Mouse (Mus musculus) heart, embryonic 16.5 days (tissue): ENCODE measurements around the gene Ulk4. TPM values are rescaled to one million over a fixed set of nuclear protein-coding genes. Genes with fewer than 3 reads are reported as not detected.

Source experiments
- ATAC-seq: fragments of 200-750 bp; cut with Nextera tagmentation; replicated peaks from 2 replicates; pipeline ENCODE4 v1.8.0; 2017; ENCODE audit warnings: moderate number of reproducible peaks; ENCODE audit not compliant: insufficient read depth, low FRiP score; ENCODE audit errors: extremely low read depth
- H3K27ac ChIP-seq: fragments of 300-500 bp; sonication (generic); 2 replicates; pipeline ENCODE4 v1.5.1; 2014; ENCODE audit warnings: mild to moderate bottlenecking, low read length, control low read depth, moderate library complexity
- H3K27me3 ChIP-seq: fragments of 300-500 bp; sonication (generic); 2 replicates; pipeline ENCODE4 v1.6.1; 2014; ENCODE audit warnings: low read length, mixed read lengths; ENCODE audit not compliant: control insufficient read depth, insufficient read depth
- H3K36me3 ChIP-seq: fragments of 300-500 bp; sonication (generic); 2 replicates; pipeline ENCODE4 v1.6.1; 2014; ENCODE audit not compliant: control insufficient read depth, insufficient read depth
- H3K4me1 ChIP-seq: fragments of 300-500 bp; sonication (generic); 2 replicates; pipeline ENCODE4 v1.6.1; 2014; ENCODE audit warnings: low read length, mixed read lengths; ENCODE audit not compliant: control insufficient read depth, insufficient read depth
- H3K4me2 ChIP-seq: fragments of 300-500 bp; sonication (generic); 2 replicates; pipeline ENCODE4 v1.6.1; 2014; ENCODE audit warnings: low read depth, mild to moderate bottlenecking, control low read depth, low read length
- H3K4me3 ChIP-seq: fragments of 300-500 bp; sonication (generic); 2 replicates; pipeline ENCODE4 v1.5.1; 2014; ENCODE audit warnings: mild to moderate bottlenecking, control low read depth, low read length
- H3K9ac ChIP-seq: fragments of 300-500 bp; sonication (generic); 2 replicates; pipeline ENCODE4 v1.6.1; 2014; ENCODE audit warnings: low read length, control low read depth
- H3K9me3 ChIP-seq: fragments of 300-500 bp; sonication (generic); replicated peaks from 2 replicates; pipeline ENCODE4 v1.6.1; 2016; ENCODE audit warnings: low read length; ENCODE audit not compliant: control insufficient read depth
- WGBS: fragments of 180-500 bp; shearing (Covaris S2); extraction: QIAGEN DNeasy Blood & Tissue Kit; methylation state at CpG from one replicate; pipeline ENCODE4 v1.1.7; 2014; 5-methylcytosine and 5-hydroxymethylcytosine counted together
- polyA plus RNA-seq: library from polyadenylated mRNA; unstranded; fragments of >200 nt; fragmentation: Nextera tagmentation; extraction: Ambion mirVana; gene quantifications from 2 replicates; pipeline ENCODE4 v1.2.1, GENCODE M21; 2015

The Ulk4 gene
- polyA plus RNA-seq: 86.4 and 105 TPM in 2 replicates

GRCm38 (mm10) chr9:121277118-121278060 is at the start of gene Ulk4:
Gene Ulk4, minus strand, starts transcription at chr9:121277197.
- WGBS: under 1% methylated on average over 59 of the region's 59 CpGs
- peak within 1 kb of the TSS; percentile 78 for H3K9ac ChIP-seq

GRCm38 (mm10) chr9:121322034-121322433 is 45.0 kb upstream of the Ulk4 start:
- Histone ChIP-seq H3K4me2 (no peak overlapping the region), H3K4me1 (peaks cover 27% of the 10 kb centered on the region), H3K27ac (peak overlapping the region; percentile 19; the same call in 1 of the 2 replicates), H3K9ac (no peak overlapping the region), H3K9me3 (no peaks in the 10 kb centered on the region), H3K36me3 (peaks cover 7% of the 10 kb centered on the region), H3K27me3 (no peaks in the 10 kb centered on the region), H3K4me3 (no peak overlapping the region)
- ATAC-seq: no peak
- WGBS: 72% methylated on average over 14 of the region's 14 CpGs

More at GRCm38 (mm10) chr9:121277118-121278060, at the start of gene Ulk4:
- H3K4me2 ChIP-seq: peak within 1 kb of the TSS; percentile 86
- peaks cover 3% of the 10 kb centered on the region; the same call in 1 of the 2 replicates for H3K9me3 ChIP-seq
- ATAC-seq: peak; percentile 97
- H3K4me1 ChIP-seq: peaks cover 4% of the 10 kb centered on the region
- H3K27ac ChIP-seq: peak within 1 kb of the TSS; percentile 79
- no peaks in the 10 kb centered on the region for H3K27me3 ChIP-seq
- H3K4me3 ChIP-seq: peak within 1 kb of the TSS; percentile 64
- H3K36me3 ChIP-seq: no peaks in the 10 kb centered on the region

GRCm38 (mm10) chr9:121321118-121321517 is 44.1 kb upstream of the Ulk4 start:
- no peak for ATAC-seq
- H3K9me3 ChIP-seq: no peaks in the 10 kb centered on the region
- H3K4me2 ChIP-seq: no peak overlapping the region
- 90% methylated on average over 2 of the region's 2 CpGs for WGBS
- no peak overlapping the region for H3K9ac ChIP-seq
- peak overlapping the region; percentile 40; the same call in 1 of the 2 replicates for H3K27ac ChIP-seq
- H3K27me3 ChIP-seq: no peaks in the 10 kb centered on the region
- H3K4me1 ChIP-seq: peaks cover 36% of the 10 kb centered on the region
- H3K36me3 ChIP-seq: peaks cover 7% of the 10 kb centered on the region
- H3K4me3 ChIP-seq: no peak overlapping the region

- WGBS: 56% methylated on average over 2 of the region's 2 CpGs
- Histone ChIP-seq H3K9ac (0 out of 2 replicates have a peak overlapping the region, but pooled peaks have one; percentile 33), H3K36me3 (peaks cover 7% of the 10 kb centered on the region), H3K27ac (peak overlapping the region; percentile 52), H3K4me1 (peaks cover 43% of the 10 kb centered on the region), H3K4me3 (no peak overlapping the region), H3K27me3 (no peaks in the 10 kb centered on the region), H3K9me3 (no peaks in the 10 kb centered on the region), H3K4me2 (no peak overlapping the region)
- no peak for ATAC-seq
Measured at GRCm38 (mm10) chr9:121320433-121320832, 43.4 kb upstream of the Ulk4 start.

- no peak overlapping the region for H3K27ac ChIP-seq
- H3K4me3 ChIP-seq: no peak overlapping the region
- no peak overlapping the region for H3K4me2 ChIP-seq
- H3K9ac ChIP-seq: peak overlapping the region; percentile 44; the same call in 1 of the 2 replicates
- H3K27me3 ChIP-seq: no peaks in the 10 kb centered on the region
- H3K9me3 ChIP-seq: no peaks in the 10 kb centered on the region
- H3K36me3 ChIP-seq: peaks cover 7% of the 10 kb centered on the region
- peaks cover 52% of the 10 kb centered on the region for H3K4me1 ChIP-seq
- no peak for ATAC-seq
- WGBS: 81% methylated on average over 10 of the region's 10 CpGs
Measured at GRCm38 (mm10) chr9:121319323-121319966, 42.4 kb upstream of the Ulk4 start.

GRCm38 (mm10) chr9:121316621-121317405 is 39.8 kb upstream of the Ulk4 start:
- peak overlapping the region; percentile 62 for H3K9ac ChIP-seq
- 24% methylated on average over 12 of the region's 12 CpGs for WGBS
- no peaks in the 10 kb centered on the region for H3K27me3 ChIP-seq
- H3K9me3 ChIP-seq: no peaks in the 10 kb centered on the region
- peak overlapping the region; percentile 10; the same call in 1 of the 2 replicates for H3K4me2 ChIP-seq
- peaks cover 75% of the 10 kb centered on the region for H3K4me1 ChIP-seq
- H3K36me3 ChIP-seq: peaks cover 7% of the 10 kb centered on the region
- peak; percentile 29; the same call in 1 of the 2 replicates for ATAC-seq
- H3K4me3 ChIP-seq: no peak overlapping the region
- H3K27ac ChIP-seq: peak overlapping the region; percentile 100

GRCm38 (mm10) chr9:121315901-121316595 is 39.1 kb upstream of the Ulk4 start:
- Histone ChIP-seq H3K4me1 (peaks cover 76% of the 10 kb centered on the region), H3K9me3 (no peaks in the 10 kb centered on the region), H3K4me2 (no peak overlapping the region), H3K36me3 (peaks cover 7% of the 10 kb centered on the region), H3K27me3 (no peaks in the 10 kb centered on the region), H3K27ac (peak overlapping the region; percentile 100), H3K9ac (peak overlapping the region; percentile 33), H3K4me3 (no peak overlapping the region)
- 68% methylated on average over 4 of the region's 4 CpGs for WGBS
- no peak for ATAC-seq

GRCm38 (mm10) chr9:121314541-121315152 is 37.6 kb upstream of the Ulk4 start:
- peak overlapping the region; percentile 52 for H3K4me3 ChIP-seq
- H3K36me3 ChIP-seq: peaks cover 7% of the 10 kb centered on the region
- H3K9me3 ChIP-seq: no peaks in the 10 kb centered on the region
- 7% methylated on average over 14 of the region's 14 CpGs for WGBS
- H3K27me3 ChIP-seq: no peaks in the 10 kb centered on the region
- H3K27ac ChIP-seq: peak overlapping the region; percentile 100
- H3K4me2 ChIP-seq: peak overlapping the region; percentile 86
- peak overlapping the region; percentile 81 for H3K9ac ChIP-seq
- peaks cover 74% of the 10 kb centered on the region for H3K4me1 ChIP-seq
- ATAC-seq: peak; percentile 56
